Mouse (Mus musculus): ENCODE results near the gene Ear10. TPM values are rescaled to one million over a fixed set of nuclear protein-coding genes. Genes with fewer than 3 reads are reported as not detected.

Ear10 gene
- not detected in 2 replicates for polyA plus RNA-seq (2012)

GRCm38 (mm10) chr14:43923459-43923858 is at the start of gene Ear10:
TSS of gene Ear10 (minus strand) at chr14:43923559.

GRCm38 (mm10) chr14:43956769-43957168 is 33.4 kb upstream of the Ear10 start, which contains the start of gene Ang5:
TSS of gene Ang5 (plus strand) at chr14:43957069.

GRCm38 (mm10) chr14:43924688-43925403 is 1.5 kb upstream of the Ear10 start, which contains the start of gene Gm8113:
TSS of gene Gm8113 (plus strand) at chr14:43925390.

GRCm38 (mm10) chr14:43875417-43875816 is 47.9 kb downstream of the Ear10 start, which contains the start of gene Ear1:
TSS of gene Ear1 (minus strand) at chr14:43875517.

Other genes with a start within 250 kb of the Ear10 start
- not detected in 2 replicates for gene Gm8165, start 246.4 kb downstream of the Ear10 start, polyA plus RNA-seq (2012)
- gene Gm7324, start 225.7 kb downstream of the Ear10 start, polyA plus RNA-seq (2012) = 0.11 and 0.13 TPM in 2 replicates
- gene Gm16506, start 196.1 kb downstream of the Ear10 start, polyA plus RNA-seq (2012) = not detected in 2 replicates
- not detected in 2 replicates for gene Gm6526, start 175.7 kb downstream of the Ear10 start, polyA plus RNA-seq (2012)
- gene Gm8180, start 138.8 kb downstream of the Ear10 start, polyA plus RNA-seq (2012) = not detected in 2 replicates
- gene Ear1, start 48.0 kb downstream of the Ear10 start, polyA plus RNA-seq (2012) = 0.12 and 0.15 TPM in 2 replicates
- gene Gm8113, start 1.8 kb upstream of the Ear10 start, polyA plus RNA-seq (2012) = 0.29 and 0.31 TPM in 2 replicates
- gene Ang5, start 33.5 kb upstream of the Ear10 start, polyA plus RNA-seq (2012) = not detected in 2 replicates
- not detected in 2 replicates for gene Ang6, start 78.7 kb upstream of the Ear10 start, polyA plus RNA-seq (2012)
- 0.19 and 1.2 TPM in 2 replicates for gene Ear2, start 179.1 kb upstream of the Ear10 start, polyA plus RNA-seq (2012)
- gene Gm3327, start 200.3 kb upstream of the Ear10 start, polyA plus RNA-seq (2012) = not detected in 2 replicates

All from megakaryocyte-erythroid progenitor cell, adult 5 weeks (primary cell).